Mouse (Mus musculus): ENCODE data around the gene Fndc3a.

GRCm38 (mm10) chr14:72700056-72700455 is 9.7 kb downstream of the Fndc3a start:
- TF ChIP-seq CTCF (IDR thresholded peaks at IDR 0.05; ENCODE audit: low read depth) (no peak), EP300 (optimal IDR thresholded peaks at IDR 0.05) (no peak)
